Mouse (Mus musculus): ENCODE measurements around the gene Ces2f. TPM values are rescaled to one million over a fixed set of nuclear protein-coding genes. Genes with fewer than 3 reads are reported as not detected.

Ces2f gene
- 0.63 TPM in 1 of 2 replicates, not detected in the other for polyA plus RNA-seq (2015; fragmentation: Nextera tagmentation; extraction: Ambion mirVana)

DNA sequence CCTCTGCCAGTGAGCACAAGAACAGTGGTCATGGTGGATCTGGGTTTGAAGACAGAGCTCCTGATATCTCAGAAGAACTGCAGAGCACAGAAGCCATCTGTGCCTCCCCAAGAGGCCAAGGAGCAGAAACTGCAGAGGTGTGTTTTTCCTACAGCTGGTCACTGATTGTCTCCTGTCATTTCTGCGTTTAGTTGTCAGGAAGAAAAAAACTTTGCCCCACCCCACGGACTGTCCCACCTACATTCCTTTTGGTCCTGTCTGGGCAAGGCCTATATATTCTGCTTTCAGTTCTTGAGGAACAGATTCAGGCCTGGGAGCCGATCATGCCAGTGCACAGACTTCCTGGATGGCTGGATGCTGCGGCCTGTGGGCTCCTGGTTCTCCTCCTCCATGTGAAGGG is at the start of gene Ces2f:
TSS of gene Ces2f (plus strand) at position 301 of the 400 bp plus-strand sequence.

DNA sequence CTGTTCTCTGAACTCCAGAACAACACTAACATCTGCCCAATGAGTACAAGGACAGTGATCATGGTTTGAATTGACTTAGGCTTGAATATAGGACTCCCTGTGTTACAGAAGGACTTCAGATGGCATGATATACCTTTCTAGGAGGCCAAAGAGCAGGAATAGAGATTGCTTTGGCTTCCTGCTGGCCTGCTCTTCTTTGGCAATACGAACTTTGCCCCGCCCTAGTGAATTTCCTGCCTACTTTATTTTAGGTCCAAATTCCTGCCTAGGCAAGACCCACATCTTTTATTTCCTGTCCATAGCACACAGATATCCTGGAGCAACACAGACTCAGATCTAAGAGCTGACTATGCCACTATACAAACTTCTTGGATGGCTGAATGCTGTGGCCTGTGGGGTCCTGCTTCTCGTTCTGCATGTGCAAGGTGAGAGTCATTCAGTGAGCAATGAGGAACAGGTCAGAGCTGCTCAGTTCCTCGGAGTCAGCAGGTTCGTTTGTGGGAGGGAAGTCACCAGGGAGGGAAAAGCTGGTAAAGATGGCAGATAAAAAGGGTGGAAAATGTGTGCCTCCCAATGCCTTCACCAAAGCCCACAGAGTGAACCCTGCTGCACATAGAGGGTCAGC is 21.1 kb upstream of the Ces2f start, which contains the start of gene Ces2e:
TSS of gene Ces2e (plus strand) at position 289 of the 625 bp plus-strand sequence.

DNA sequence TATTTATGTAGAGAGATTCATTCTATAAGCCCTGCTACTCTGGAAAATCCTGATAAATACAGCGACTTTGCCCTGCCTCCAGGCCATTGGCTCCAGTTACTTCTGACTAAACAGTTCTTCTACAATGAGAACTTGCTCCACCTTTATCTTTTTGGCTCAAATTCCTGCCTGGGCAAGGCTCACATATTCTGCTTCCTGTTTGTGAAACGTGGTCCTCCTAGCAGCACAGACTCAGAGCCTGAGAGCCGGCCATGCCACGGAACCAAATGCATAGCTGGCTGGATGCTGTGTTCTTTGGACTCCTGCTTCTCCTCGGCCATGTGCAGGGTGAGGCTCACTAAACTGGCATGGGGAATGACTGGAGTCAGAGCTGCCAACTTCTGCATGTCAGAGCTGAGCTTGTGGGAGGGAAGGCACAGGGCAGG is 14.4 kb downstream of the Ces2f start, which contains the start of gene Ces2g:
TSS of gene Ces2g (plus strand) at position 182 of the 425 bp plus-strand sequence.

DNA sequence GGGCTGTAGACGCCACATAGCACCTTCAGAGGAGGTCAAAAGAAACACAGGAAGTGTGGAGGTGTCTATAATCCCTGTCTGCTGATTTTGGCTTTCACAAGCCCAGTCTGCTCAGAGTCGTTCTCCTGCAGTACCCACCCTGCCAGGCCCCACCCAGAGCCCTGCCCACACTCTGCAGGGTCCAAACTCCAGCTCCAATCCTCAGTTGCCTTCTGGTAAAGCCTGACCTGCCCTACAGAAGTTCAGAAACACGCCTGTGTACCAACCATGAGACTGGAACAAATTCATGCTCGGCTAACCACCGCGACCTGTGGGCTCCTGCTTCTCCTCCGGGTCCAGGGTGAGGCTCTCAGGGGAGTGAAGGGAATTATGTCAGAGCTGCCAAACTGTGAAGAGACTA is 53.4 kb downstream of the Ces2f start, which contains the start of gene Ces2h:
TSS of gene Ces2h (plus strand) at position 268 of the 400 bp plus-strand sequence.

Other genes starting within 250 kb of the Ces2f start
- 0.08 TPM in 1 of 2 replicates, not detected in the other for gene Ces2a, start 213.4 kb upstream of the Ces2f start, polyA plus RNA-seq (2015; fragmentation: Nextera tagmentation; extraction: Ambion mirVana)
- 0.17 TPM in 1 of 2 replicates, not detected in the other for gene Ces2b, start 115.8 kb upstream of the Ces2f start, polyA plus RNA-seq (2015; fragmentation: Nextera tagmentation; extraction: Ambion mirVana)
- gene Ces2c, start 100.3 kb upstream of the Ces2f start, polyA plus RNA-seq (2015; fragmentation: Nextera tagmentation; extraction: Ambion mirVana) = 0.23 TPM in 1 of 2 replicates, not detected in the other
- 0.09 TPM in 1 of 2 replicates, not detected in the other for gene Ces2e, start 21.1 kb upstream of the Ces2f start, polyA plus RNA-seq (2015; fragmentation: Nextera tagmentation; extraction: Ambion mirVana)
- gene Ces2g, start 14.4 kb downstream of the Ces2f start, polyA plus RNA-seq (2015; fragmentation: Nextera tagmentation; extraction: Ambion mirVana) = 0.18 and 2.5 TPM in 2 replicates
- not detected in 2 replicates for gene Ces2h, start 53.5 kb downstream of the Ces2f start, polyA plus RNA-seq (2015; fragmentation: Nextera tagmentation; extraction: Ambion mirVana)
- gene Ces3a, start 101.2 kb downstream of the Ces2f start, polyA plus RNA-seq (2015; fragmentation: Nextera tagmentation; extraction: Ambion mirVana) = not detected in 2 replicates
- not detected in 2 replicates for gene Ces3b, start 136.4 kb downstream of the Ces2f start, polyA plus RNA-seq (2015; fragmentation: Nextera tagmentation; extraction: Ambion mirVana)
- gene Ces4a, start 184.4 kb downstream of the Ces2f start, polyA plus RNA-seq (2015; fragmentation: Nextera tagmentation; extraction: Ambion mirVana) = not detected in 2 replicates
- gene Cbfb, start 223.3 kb downstream of the Ces2f start, polyA plus RNA-seq (2015; fragmentation: Nextera tagmentation; extraction: Ambion mirVana) = 32.1 and 36.8 TPM in 2 replicates